Comparison of ENCODE assay signal across 13 mouse cellular contexts in the genomic region with DNA sequence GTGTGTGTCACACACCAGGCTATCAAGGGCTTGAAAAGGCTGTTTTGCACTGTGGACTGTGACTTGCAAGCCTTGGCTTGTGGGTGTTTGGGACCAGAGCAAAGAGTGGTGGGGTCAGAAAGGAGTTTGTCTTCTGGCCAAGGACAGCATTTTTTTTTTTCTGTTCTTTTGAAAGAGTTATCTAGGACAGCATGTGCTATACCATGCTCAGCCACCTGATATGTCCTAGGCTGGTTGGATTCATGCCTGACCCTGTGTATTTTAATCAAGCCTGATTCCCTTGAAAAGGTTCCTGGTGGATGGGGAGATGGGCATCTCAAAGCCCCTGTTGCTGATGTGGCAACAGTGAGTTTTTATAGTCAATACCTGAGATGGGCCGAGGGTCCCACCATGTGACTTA.
A peak's percentile ranks its signal among the peaks of the same experiment; 100 is the strongest.
DNase-seq lines count a peak whose midpoint lies in the region; ATAC-seq lines count a peak whose summit lies in the region.
"Had no signal": no experiment of that assay in that cellular context is flagged by ENCODE, and none has a peak within 500 bp of the region (broad histone marks: within the 10 kb centered on the region; RNA-seq: fewer than 3 reads in every experiment).

No protein-coding gene starts in this region.

- WGBS in hindbrain, embryonic 15.5 days: 91% methylated on average over 1 of the region's 1 CpGs
- WGBS in hindbrain, embryonic 12.5 days: 94% methylated on average over 1 of the region's 1 CpGs
- 94% methylated on average over 1 of the region's 1 CpGs for WGBS in hindbrain, embryonic 16.5 days
- 93% methylated on average over 1 of the region's 1 CpGs for WGBS in stomach, embryonic 14.5 days

- H3K4me2 ChIP-seq in hindbrain, embryonic 15.5 days: no peak overlapping the region
- no peak overlapping the region for H3K4me2 ChIP-seq in hindbrain, embryonic 12.5 days (replicated peaks)
- no peak overlapping the region for H3K4me2 ChIP-seq in hindbrain, embryonic 16.5 days (ENCODE audit: low read length)
- no peak overlapping the region for H3K4me2 ChIP-seq in stomach, embryonic 14.5 days (replicated peaks; ENCODE audit: low read depth, low read length)
- H3K4me2 ChIP-seq: midbrain, embryonic 15.5 days had no signal

- H3K9me3 ChIP-seq in hindbrain, embryonic 15.5 days: no peaks in the 10 kb centered on the region
- no peaks in the 10 kb centered on the region for H3K9me3 ChIP-seq in hindbrain, embryonic 12.5 days (replicated peaks)
- H3K9me3 ChIP-seq in hindbrain, embryonic 16.5 days (ENCODE audit: control insufficient read depth, low read length): no peaks in the 10 kb centered on the region
- no peaks in the 10 kb centered on the region for H3K9me3 ChIP-seq in stomach, embryonic 14.5 days (ENCODE audit: control insufficient read depth, low read depth, low read length)
- H3K9me3 ChIP-seq: midbrain, embryonic 15.5 days had no signal

- H3K27ac ChIP-seq in hindbrain, embryonic 15.5 days (replicated peaks): peak overlapping the region; percentile 26; the same call in 1 of the 2 replicates
- no peak overlapping the region for H3K27ac ChIP-seq in hindbrain, embryonic 12.5 days
- H3K27ac ChIP-seq in hindbrain, embryonic 16.5 days (ENCODE audit: low read depth, low read length): peak overlapping the region; percentile 48
- peak overlapping the region; percentile 70; the same call in 1 of the 2 replicates for H3K27ac ChIP-seq in stomach, embryonic 14.5 days (ENCODE audit: low read length)
- H3K27ac ChIP-seq: midbrain, embryonic 15.5 days had no signal

- H3K4me3 ChIP-seq in hindbrain, embryonic 15.5 days: no peak overlapping the region
- H3K4me3 ChIP-seq in hindbrain, embryonic 12.5 days: no peak overlapping the region
- H3K4me3 ChIP-seq in hindbrain, embryonic 16.5 days (ENCODE audit: low read length): no peak overlapping the region
- H3K4me3 ChIP-seq in stomach, embryonic 14.5 days (ENCODE audit: low read depth, low read length): no peak overlapping the region
- H3K4me3 ChIP-seq: midbrain, embryonic 15.5 days had no signal

- no peak for ATAC-seq in hindbrain, embryonic 15.5 days (ENCODE audit: low FRiP score, low read depth)
- no peak for ATAC-seq in hindbrain, embryonic 12.5 days (ENCODE audit: low FRiP score)
- ATAC-seq in hindbrain, embryonic 16.5 days: no peak
- ATAC-seq in stomach, embryonic 14.5 days (ENCODE audit: insufficient number of reproducible peaks, insufficient read depth, low FRiP score, low read depth): no peak
- ATAC-seq: midbrain, embryonic 15.5 days had no signal

- peak; percentile 48 to 52 for DNase-seq in cerebellum, postnatal 14 days
- DNase-seq in cerebellum, adult 9-11 months: no peak
- no peak for DNase-seq in liver
- DNase-seq in layer of hippocampus, postnatal 36 days: no peak
- DNase-seq: adrenal gland, adult 8-10 months; gastrocnemius, postnatal 36 days; kidney, postnatal 36 days; right cerebral cortex, postnatal 25 days had no signal

- H3K9ac ChIP-seq in hindbrain, embryonic 15.5 days: no peak overlapping the region
- H3K9ac ChIP-seq in hindbrain, embryonic 12.5 days: no peak overlapping the region
- H3K9ac ChIP-seq in hindbrain, embryonic 16.5 days (ENCODE audit: low read depth, low read length): no peak overlapping the region
- H3K9ac ChIP-seq in stomach, embryonic 14.5 days (replicated peaks; ENCODE audit: low read depth, low read length): no peak overlapping the region
- H3K9ac ChIP-seq: midbrain, embryonic 15.5 days had no signal

- no peaks in the 10 kb centered on the region for H3K27me3 ChIP-seq in hindbrain, embryonic 15.5 days
- H3K27me3 ChIP-seq in hindbrain, embryonic 12.5 days: no peaks in the 10 kb centered on the region
- H3K27me3 ChIP-seq in hindbrain, embryonic 16.5 days (replicated peaks; ENCODE audit: control insufficient read depth, insufficient read depth, low read length): no peaks in the 10 kb centered on the region
- H3K27me3 ChIP-seq in stomach, embryonic 14.5 days (ENCODE audit: control insufficient read depth, insufficient read depth, low read length): no peaks in the 10 kb centered on the region
- H3K27me3 ChIP-seq: midbrain, embryonic 15.5 days had no signal

- no peaks in the 10 kb centered on the region for H3K36me3 ChIP-seq in hindbrain, embryonic 15.5 days
- H3K36me3 ChIP-seq in hindbrain, embryonic 12.5 days: no peaks in the 10 kb centered on the region
- no peaks in the 10 kb centered on the region for H3K36me3 ChIP-seq in hindbrain, embryonic 16.5 days (ENCODE audit: control insufficient read depth, insufficient read depth, low read length)
- no peaks in the 10 kb centered on the region for H3K36me3 ChIP-seq in stomach, embryonic 14.5 days (ENCODE audit: control insufficient read depth, insufficient read depth, low read length)
- H3K36me3 ChIP-seq: midbrain, embryonic 15.5 days had no signal

- H3K4me1 ChIP-seq in hindbrain, embryonic 15.5 days (replicated peaks): peaks cover 21% of the 10 kb centered on the region
- peaks cover 16% of the 10 kb centered on the region for H3K4me1 ChIP-seq in hindbrain, embryonic 12.5 days
- peaks cover 16% of the 10 kb centered on the region for H3K4me1 ChIP-seq in hindbrain, embryonic 16.5 days (ENCODE audit: control insufficient read depth, insufficient read depth, low read depth, low read length)
- peaks cover 24% of the 10 kb centered on the region for H3K4me1 ChIP-seq in stomach, embryonic 14.5 days (ENCODE audit: control insufficient read depth, insufficient read depth, low read length)

Comparison
In these comparisons a context has a peak if more than half of its experiments do, and no peak if none do; other contexts are left out.
1. DNase-seq: peak in cerebellum, postnatal 14 days (2 of 2); none in cerebellum, adult 9-11 months (single experiment), liver (single experiment) and layer of hippocampus, postnatal 36 days (0 of 2).